Mouse (Mus musculus) cortical plate, adult 2 months (tissue): ENCODE measurements around the gene Bace1.

Experiments
- CTCF ChIP-seq: fragments of 200-500 bp; IDR thresholded peaks from 2 replicates; pipeline ENCODE4 v1.5.1; 2011; ENCODE audit warnings: mild to moderate bottlenecking, control low read depth, low read length; ENCODE audit not compliant: insufficient read depth; ENCODE audit errors: extremely low read depth
- POLR2A ChIP-seq: fragments of 200-500 bp; IDR thresholded peaks from 2 replicates; pipeline ENCODE4 v1.6.1; 2011; ENCODE audit warnings: mild to moderate bottlenecking, low read length, control low read depth; ENCODE audit not compliant: insufficient read depth; ENCODE audit errors: extremely low read depth

GRCm38 (mm10) chr9:45815113-45815512 is 23.3 kb upstream of the Bace1 start:
- no peak for TF ChIP-seq CTCF
- TF ChIP-seq POLR2A: no peak
